Mouse (Mus musculus) erythroblast, embryonic 14.5 days (primary cell): ENCODE data around the gene Spdye4c. TPM values are rescaled to one million over a fixed set of nuclear protein-coding genes. Genes with fewer than 3 reads are reported as not detected.

Source experiments
- H3K27me3 ChIP-seq: 2 replicates; pipeline ENCODE4 v1.6.1; 2012; ENCODE audit warnings: inconsistent platforms; ENCODE audit not compliant: control insufficient read depth
- H3K36me3 ChIP-seq: 2 replicates; pipeline ENCODE4 v1.6.1; 2012; ENCODE audit warnings: mild to moderate bottlenecking, inconsistent platforms; ENCODE audit not compliant: control insufficient read depth
- H3K4me1 ChIP-seq: 2 replicates; pipeline ENCODE4 v1.6.1; 2012; ENCODE audit warnings: inconsistent platforms; ENCODE audit not compliant: control insufficient read depth
- H3K4me3 ChIP-seq: replicated peaks from 2 replicates; pipeline ENCODE3; 2012; ENCODE audit warnings: moderate library complexity, mild to moderate bottlenecking, inconsistent platforms
- H3K9me3 ChIP-seq: 2 replicates; pipeline ENCODE4 v1.6.1; 2012; ENCODE audit warnings: low read length, inconsistent platforms, mixed read lengths; ENCODE audit not compliant: control insufficient read depth
- TAL1 ChIP-seq: IDR thresholded peaks from 3 replicates; pipeline ENCODE4 v1.6.1; 2012; ENCODE audit warnings: low read length, inconsistent platforms, mixed read lengths
- polyA plus RNA-seq: library from polyadenylated mRNA; stranded (reverse); fragments of >175 nt; gene quantifications from 2 replicates; pipeline ENCODE4 v1.2.3, GENCODE M21; 2012

Spdye4c gene
- polyA plus RNA-seq, 1 experiment = not detected

- H3K4me1 ChIP-seq = no peaks in the 10 kb centered on the region
- H3K36me3 ChIP-seq = peaks cover 96% of the 10 kb centered on the region
- no peak overlapping the region for H3K4me3 ChIP-seq
- H3K27me3 ChIP-seq = no peaks in the 10 kb centered on the region
- no peak for TF ChIP-seq TAL1
- no peaks in the 10 kb centered on the region for H3K9me3 ChIP-seq
These were observed 29.6 kb downstream of the Spdye4c start for GRCm38 (mm10) chr2:128620578-128620977.

Other genes starting within 250 kb of the Spdye4c start
- gene Anapc1, start 96.2 kb downstream of the Spdye4c start, polyA plus RNA-seq = 2.4 and 2.8 TPM in 2 replicates
- 0.04 TPM in 1 of 2 replicates, not detected in the other for gene Mertk, start 107.7 kb downstream of the Spdye4c start, polyA plus RNA-seq
- gene Tmem87b, start 226.9 kb downstream of the Spdye4c start, polyA plus RNA-seq = 0.05 and 0.08 TPM in 2 replicates